Mouse (Mus musculus) megakaryocyte progenitor cell, adult 5-6 weeks (primary cell): ENCODE data around the gene Krt87. TPM values are rescaled to one million over a fixed set of nuclear protein-coding genes. Genes with fewer than 3 reads are reported as not detected.
A peak's percentile ranks its signal among the peaks of the same experiment; 100 is the strongest.

Experiments
- ATAC-seq: replicated peaks from 2 replicates; pipeline ENCODE4 v1.8.0; 2016; ENCODE audit warnings: mild to moderate bottlenecking, moderate TSS enrichment, inconsistent platforms; ENCODE audit not compliant: poor library complexity
- total RNA-seq, 2 experiments: library from RNA; stranded (forward) in 1 of 2; stranded (reverse) in 1 of 2; fragments of 157-497, 149-512 nt in 1 of 2; fragments of 200-1000 nt in 1 of 2; gene quantifications; 2 replicates each; pipeline versions ENCODE4 v1.2.3 to v1.2.4; 2015 to 2017

Gene Krt87
- total RNA-seq (2015) (0.12 TPM in 1 of 2 replicates, not detected in the other), total RNA-seq (2017) (not detected in 2 replicates)

GRCm38 (mm10) chr15:101438555-101438954, at the start of gene Krt87:
TSS of gene Krt87 (minus strand) at chr15:101438804.
- no peak for ATAC-seq

- no peak; the same call in 1 of the 2 replicates for ATAC-seq
Measured at GRCm38 (mm10) chr15:101485911-101486635, 47.5 kb upstream of the Krt87 start.

GRCm38 (mm10) chr15:101484939-101485338, 46.3 kb upstream of the Krt87 start:
- peak; percentile 76 for ATAC-seq

GRCm38 (mm10) chr15:101483646-101484045, 45.0 kb upstream of the Krt87 start:
- no peak for ATAC-seq

GRCm38 (mm10) chr15:101482056-101482455, 43.5 kb upstream of the Krt87 start:
- no peak for ATAC-seq

- no peak for ATAC-seq
Measured at GRCm38 (mm10) chr15:101479666-101480060, 41.1 kb upstream of the Krt87 start.

GRCm38 (mm10) chr15:101479007-101479665, 40.5 kb upstream of the Krt87 start:
- ATAC-seq = peak; percentile 80

GRCm38 (mm10) chr15:101472952-101473528, 34.4 kb upstream of the Krt87 start, which contains the start of gene Krt86:
TSS of gene Krt86 (plus strand) at chr15:101473478.
- ATAC-seq = peak; percentile 71

- peak; percentile 60; the same call in 1 of the 2 replicates for ATAC-seq
Measured at GRCm38 (mm10) chr15:101469093-101469492, 30.5 kb upstream of the Krt87 start.

GRCm38 (mm10) chr15:101463651-101464050, 25.0 kb upstream of the Krt87 start, which contains the start of gene Krt81:
TSS of gene Krt81 (minus strand) at chr15:101463751.
- ATAC-seq = no peak

GRCm38 (mm10) chr15:101459283-101459682, 20.7 kb upstream of the Krt87 start:
- ATAC-seq = no peak

- no peak for ATAC-seq
Measured at GRCm38 (mm10) chr15:101458361-101458930, 19.8 kb upstream of the Krt87 start.

- no peak for ATAC-seq
Measured at GRCm38 (mm10) chr15:101455891-101456290, 17.3 kb upstream of the Krt87 start.

GRCm38 (mm10) chr15:101455292-101455691, 16.7 kb upstream of the Krt87 start:
- no peak for ATAC-seq

GRCm38 (mm10) chr15:101454774-101455173, 16.2 kb upstream of the Krt87 start:
- ATAC-seq = no peak

GRCm38 (mm10) chr15:101453093-101453736, 14.6 kb upstream of the Krt87 start:
- ATAC-seq = peak; percentile 98

GRCm38 (mm10) chr15:101447444-101447843, 8.8 kb upstream of the Krt87 start, which contains the start of gene Krt88:
TSS of gene Krt88 (plus strand) at chr15:101447744.
- no peak for ATAC-seq

GRCm38 (mm10) chr15:101446572-101446971, 8.0 kb upstream of the Krt87 start:
- peak; percentile 39 for ATAC-seq

GRCm38 (mm10) chr15:101440837-101441236, 2.2 kb upstream of the Krt87 start:
- ATAC-seq = no peak

- ATAC-seq = peak; percentile 44
Measured at GRCm38 (mm10) chr15:101436611-101437010, 2.0 kb downstream of the Krt87 start.

- no peak for ATAC-seq
Measured at GRCm38 (mm10) chr15:101424914-101425313, 13.7 kb downstream of the Krt87 start.
